Mouse (Mus musculus): ENCODE data around the gene Dis3l2. TPM values are rescaled to one million over a fixed set of nuclear protein-coding genes. Genes with fewer than 3 reads are reported as not detected.

The Dis3l2 gene
- polyA plus RNA-seq, 1 experiment, result 13.8 TPM

GRCm38 (mm10) chr1:86687236-86687635, 16.4 kb upstream of the Dis3l2 start:
- Histone ChIP-seq H3K4me3 (replicated peaks; ENCODE audit: extremely low read depth, low read depth, low read length) (no peak overlapping the region), H3K4me1 (ENCODE audit: control insufficient read depth, insufficient read depth, low read length) (no peaks in the 10 kb centered on the region)
- TF ChIP-seq POLR2A (IDR thresholded peaks at IDR 0.05; ENCODE audit: borderline replicate concordance, extremely low read depth, low read depth, low read length), result no peak
- no peak for TF ChIP-seq CTCF (IDR thresholded peaks at IDR 0.05; ENCODE audit: insufficient read depth, low read length)
- 67% methylated on average over 4 of the region's 4 CpGs for WGBS
- no peak for DNase-seq

- Histone ChIP-seq H3K4me3 (replicated peaks; ENCODE audit: extremely low read depth, low read depth, low read length) (no peak overlapping the region), H3K4me1 (ENCODE audit: control insufficient read depth, insufficient read depth, low read length) (no peaks in the 10 kb centered on the region)
- no peak for TF ChIP-seq CTCF (IDR thresholded peaks at IDR 0.05; ENCODE audit: insufficient read depth, low read length)
- TF ChIP-seq POLR2A (IDR thresholded peaks at IDR 0.05; ENCODE audit: borderline replicate concordance, extremely low read depth, low read depth, low read length), result no peak
- no peak for DNase-seq
- 71% methylated on average over 5 of the region's 5 CpGs for WGBS
Measured at GRCm38 (mm10) chr1:86691027-86691426, 12.6 kb upstream of the Dis3l2 start.

- no peaks in the 10 kb centered on the region for H3K4me1 ChIP-seq (ENCODE audit: control insufficient read depth, insufficient read depth, low read length)
- no peak overlapping the region for H3K4me3 ChIP-seq (replicated peaks; ENCODE audit: extremely low read depth, low read depth, low read length)
- TF ChIP-seq CTCF (IDR thresholded peaks at IDR 0.05; ENCODE audit: insufficient read depth, low read length) (peak; percentile 43; the same call in 1 of the 2 replicates), POLR2A (IDR thresholded peaks at IDR 0.05; ENCODE audit: borderline replicate concordance, extremely low read depth, low read depth, low read length) (no peak)
- WGBS, result 38% methylated on average over 7 of the region's 7 CpGs
- no peak for DNase-seq
Measured at GRCm38 (mm10) chr1:86696948-86697347, 6.7 kb upstream of the Dis3l2 start.

- 29% methylated on average over 2 of the region's 2 CpGs for WGBS
- peak; percentile 37 for TF ChIP-seq CTCF (IDR thresholded peaks at IDR 0.05; ENCODE audit: insufficient read depth, low read length)
- no peak for TF ChIP-seq POLR2A (IDR thresholded peaks at IDR 0.05; ENCODE audit: borderline replicate concordance, extremely low read depth, low read depth, low read length)
- no peak for DNase-seq
Measured at GRCm38 (mm10) chr1:86698721-86699120, 4.9 kb upstream of the Dis3l2 start.

GRCm38 (mm10) chr1:86699346-86700136, 4.1 kb upstream of the Dis3l2 start:
- DNase-seq, result no peak
- TF ChIP-seq POLR2A (IDR thresholded peaks at IDR 0.05; ENCODE audit: borderline replicate concordance, extremely low read depth, low read depth, low read length) (no peak), CTCF (IDR thresholded peaks at IDR 0.05; ENCODE audit: insufficient read depth, low read length) (no peak)
- H3K4me1 ChIP-seq (ENCODE audit: control insufficient read depth, insufficient read depth, low read length), result peaks cover 2% of the 10 kb centered on the region; the same call in 1 of the 2 replicates
- H3K4me3 ChIP-seq (replicated peaks; ENCODE audit: extremely low read depth, low read depth, low read length), result no peak overlapping the region
- WGBS, result 69% methylated on average over 11 of the region's 11 CpGs

More at GRCm38 (mm10) chr1:86698721-86699120, 4.9 kb upstream of the Dis3l2 start:
- H3K4me3 ChIP-seq (replicated peaks; ENCODE audit: extremely low read depth, low read depth, low read length), result no peak overlapping the region
- peaks cover 2% of the 10 kb centered on the region; the same call in 1 of the 2 replicates for H3K4me1 ChIP-seq (ENCODE audit: control insufficient read depth, insufficient read depth, low read length)

GRCm38 (mm10) chr1:86700367-86700766, 3.2 kb upstream of the Dis3l2 start:
- WGBS, result 59% methylated on average over 7 of the region's 7 CpGs
- TF ChIP-seq CTCF (IDR thresholded peaks at IDR 0.05; ENCODE audit: insufficient read depth, low read length) (no peak), POLR2A (IDR thresholded peaks at IDR 0.05; ENCODE audit: borderline replicate concordance, extremely low read depth, low read depth, low read length) (no peak)
- Histone ChIP-seq H3K4me1 (ENCODE audit: control insufficient read depth, insufficient read depth, low read length) (peaks cover 2% of the 10 kb centered on the region; the same call in 1 of the 2 replicates), H3K4me3 (replicated peaks; ENCODE audit: extremely low read depth, low read depth, low read length) (no peak overlapping the region)
- DNase-seq, result no peak

- WGBS, result 1% methylated on average over 27 of the region's 27 CpGs
- Histone ChIP-seq H3K4me1 (ENCODE audit: control insufficient read depth, insufficient read depth, low read length) (peaks cover 2% of the 10 kb centered on the region; the same call in 1 of the 2 replicates), H3K4me3 (replicated peaks; ENCODE audit: extremely low read depth, low read depth, low read length) (peak overlapping the region; percentile 89)
- no peak for DNase-seq
- no peak for TF ChIP-seq CTCF (IDR thresholded peaks at IDR 0.05; ENCODE audit: insufficient read depth, low read length)
- TF ChIP-seq POLR2A (IDR thresholded peaks at IDR 0.05; ENCODE audit: borderline replicate concordance, extremely low read depth, low read depth, low read length), result no peak
Measured at GRCm38 (mm10) chr1:86703965-86704326, 338 bp downstream of the Dis3l2 start.

GRCm38 (mm10) chr1:86705461-86705860, 1.9 kb downstream of the Dis3l2 start:
- 69% methylated on average over 3 of the region's 3 CpGs for WGBS
- peaks cover 2% of the 10 kb centered on the region; the same call in 1 of the 2 replicates for H3K4me1 ChIP-seq (ENCODE audit: control insufficient read depth, insufficient read depth, low read length)
- H3K4me3 ChIP-seq (replicated peaks; ENCODE audit: extremely low read depth, low read depth, low read length), result no peak overlapping the region
- TF ChIP-seq POLR2A (IDR thresholded peaks at IDR 0.05; ENCODE audit: borderline replicate concordance, extremely low read depth, low read depth, low read length) (no peak), CTCF (IDR thresholded peaks at IDR 0.05; ENCODE audit: insufficient read depth, low read length) (no peak)
- DNase-seq, result no peak

GRCm38 (mm10) chr1:86709546-86709945, 5.9 kb downstream of the Dis3l2 start:
- 85% methylated on average over 4 of the region's 4 CpGs for WGBS
- DNase-seq, result no peak
- no peaks in the 10 kb centered on the region for H3K4me1 ChIP-seq (ENCODE audit: control insufficient read depth, insufficient read depth, low read length)
- H3K4me3 ChIP-seq (replicated peaks; ENCODE audit: extremely low read depth, low read depth, low read length), result no peak overlapping the region
- TF ChIP-seq POLR2A (IDR thresholded peaks at IDR 0.05; ENCODE audit: borderline replicate concordance, extremely low read depth, low read depth, low read length) (no peak), CTCF (IDR thresholded peaks at IDR 0.05; ENCODE audit: insufficient read depth, low read length) (no peak)

GRCm38 (mm10) chr1:86712045-86712444, 8.4 kb downstream of the Dis3l2 start:
- no peak for DNase-seq
- no peak overlapping the region for H3K4me3 ChIP-seq (replicated peaks; ENCODE audit: extremely low read depth, low read depth, low read length)

More at GRCm38 (mm10) chr1:86712045-86712444, 8.4 kb downstream of the Dis3l2 start:
- whole genome bisulfite sequencing, result 75% methylated on average over 2 of the region's 2 CpGs
- H3K4me1 ChIP-seq (ENCODE audit: control insufficient read depth, insufficient read depth, low read length), result no peaks in the 10 kb centered on the region
- TF ChIP-seq CTCF (IDR thresholded peaks at IDR 0.05; ENCODE audit: insufficient read depth, low read length), result no peak
- TF ChIP-seq POLR2A (IDR thresholded peaks at IDR 0.05; ENCODE audit: borderline replicate concordance, extremely low read depth, low read depth, low read length), result no peak
